Mouse (Mus musculus) thymus, adult 2 months (tissue): ENCODE data around the gene Chrm3. TPM values are rescaled to one million over a fixed set of nuclear protein-coding genes. Genes with fewer than 3 reads are reported as not detected.

Experiments used
- DNase-seq: peaks from one replicate; pipeline ENCODE4 v3.0.0; 2021
- H3K27ac ChIP-seq: fragments of 200-500 bp; 2 replicates; pipeline ENCODE4 v1.5.1; 2012; ENCODE audit warnings: low read length, control low read depth; ENCODE audit not compliant: control insufficient read depth, insufficient read depth
- H3K27me3 ChIP-seq: fragments of 200-500 bp; 2 replicates; pipeline ENCODE4 v1.6.1; 2012; ENCODE audit warnings: mild to moderate bottlenecking, low read length, moderate library complexity, mixed read lengths; ENCODE audit not compliant: control insufficient read depth, insufficient read depth
- H3K36me3 ChIP-seq: fragments of 200-500 bp; 2 replicates; pipeline ENCODE4 v1.6.1; 2012; ENCODE audit warnings: mild to moderate bottlenecking, low read length, moderate library complexity; ENCODE audit not compliant: control insufficient read depth, insufficient read depth
- H3K4me1 ChIP-seq: fragments of 200-500 bp; replicated peaks from 2 replicates; pipeline ENCODE4 v1.6.1; 2012; ENCODE audit warnings: low read length; ENCODE audit not compliant: control insufficient read depth, insufficient read depth
- H3K4me3 ChIP-seq: fragments of 200-500 bp; 2 replicates; pipeline ENCODE4 v1.5.1; 2012; ENCODE audit warnings: mild to moderate bottlenecking, low read length, control low read depth, moderate library complexity; ENCODE audit not compliant: control insufficient read depth, insufficient read depth
- CTCF ChIP-seq: fragments of 200-500 bp; IDR thresholded peaks from 2 replicates; pipeline ENCODE4 v1.5.1; 2012; ENCODE audit warnings: mild to moderate bottlenecking, control low read depth, low read length, moderate library complexity, borderline replicate concordance; ENCODE audit not compliant: control insufficient read depth, poor library complexity, insufficient read depth; ENCODE audit errors: extremely low read depth
- POLR2A ChIP-seq: fragments of 200-500 bp; IDR thresholded peaks from 2 replicates; pipeline ENCODE4 v1.6.1; 2012; ENCODE audit warnings: mild to moderate bottlenecking, low read length, control low read depth, moderate library complexity; ENCODE audit not compliant: control insufficient read depth, poor library complexity, insufficient read depth; ENCODE audit errors: extremely low read depth
- WGBS: fragments of 180-500 bp; shearing (Covaris S2); methylation state at CpG from one replicate; pipeline ENCODE4 v1.1.7; 2018; 5-methylcytosine and 5-hydroxymethylcytosine counted together
- polyA plus RNA-seq: library from polyadenylated mRNA; depleted of rRNA; stranded (reverse); fragments of >200 nt; gene quantifications from 2 replicates; pipeline ENCODE4 v1.2.3, GENCODE M21; 2012

Chrm3 gene
- polyA plus RNA-seq, 1 experiment, result 0.28 TPM

DNA sequence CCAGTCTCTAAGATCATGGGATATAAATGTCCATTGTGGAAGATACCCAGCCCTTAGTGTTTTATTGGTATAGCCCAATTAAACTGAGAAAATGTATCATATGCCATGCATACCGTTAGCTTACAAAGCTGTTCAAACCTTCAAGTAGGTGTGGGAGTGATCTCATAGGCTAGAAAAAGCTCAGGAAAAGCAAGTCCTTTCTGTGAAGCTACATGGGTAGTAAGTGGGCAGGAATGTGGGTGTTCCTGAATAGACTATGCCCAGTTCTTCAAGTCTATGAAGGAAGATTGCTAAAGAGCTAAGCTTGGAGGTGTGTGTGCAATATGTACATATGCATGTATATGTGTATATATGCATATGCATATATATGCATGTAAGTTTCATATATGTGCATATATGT lies 409.3 kb downstream of the Chrm3 start:
- H3K27me3 ChIP-seq, result no peaks in the 10 kb centered on the region
- no peaks in the 10 kb centered on the region for H3K4me1 ChIP-seq
- TF ChIP-seq CTCF (no peak), POLR2A (no peak)
- no peak overlapping the region for H3K27ac ChIP-seq
- no peak overlapping the region for H3K4me3 ChIP-seq
- H3K36me3 ChIP-seq, result no peaks in the 10 kb centered on the region
- 98% methylated on average over 1 of the region's 1 CpGs for WGBS
- no peak for DNase-seq

DNA sequence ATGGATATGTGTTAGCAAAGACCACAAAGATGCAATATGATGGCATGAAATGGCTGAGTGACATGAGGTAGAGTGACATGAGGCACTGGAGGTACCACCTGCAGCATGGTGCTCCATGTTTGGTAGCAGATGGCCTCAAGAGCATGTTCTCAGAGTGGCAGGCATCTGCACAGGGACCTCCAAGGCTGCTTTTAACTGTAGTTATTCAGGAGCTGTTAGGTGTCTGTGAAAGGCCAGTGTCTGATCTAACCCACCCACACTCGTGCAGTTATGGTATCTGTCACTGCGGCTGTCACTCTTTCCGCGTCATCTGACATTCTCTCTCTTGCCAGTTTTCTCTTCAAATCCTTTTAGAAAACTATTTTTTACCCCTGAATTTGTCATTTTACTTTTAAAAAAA lies 411.6 kb downstream of the Chrm3 start:
- Histone ChIP-seq H3K36me3 (no peaks in the 10 kb centered on the region), H3K4me1 (no peaks in the 10 kb centered on the region), H3K4me3 (no peak overlapping the region), H3K27ac (no peak overlapping the region), H3K27me3 (no peaks in the 10 kb centered on the region)
- no peak for TF ChIP-seq CTCF
- TF ChIP-seq POLR2A, result no peak
- no peak for DNase-seq
- 97% methylated on average over 4 of the region's 4 CpGs for WGBS

DNA sequence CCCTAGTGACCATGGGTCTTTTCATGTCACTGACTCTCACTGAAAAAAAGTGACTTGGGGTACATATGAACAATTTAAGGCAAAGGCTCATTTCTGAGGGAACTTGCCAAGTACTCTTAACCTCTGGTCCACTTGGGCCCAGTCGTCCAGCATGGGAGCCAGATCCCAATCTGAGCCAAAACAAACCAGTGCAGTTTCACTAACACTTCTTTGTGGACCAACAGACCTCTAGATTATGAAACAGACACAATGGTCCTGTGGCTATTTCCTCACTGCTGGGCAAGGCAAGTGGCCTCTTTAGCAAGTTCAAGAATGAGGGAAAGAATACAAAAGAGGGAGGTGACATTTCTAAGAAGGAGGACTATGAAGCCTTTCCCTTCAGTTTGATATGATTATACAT lies 420.5 kb downstream of the Chrm3 start:
- Histone ChIP-seq H3K4me1 (no peaks in the 10 kb centered on the region), H3K27ac (no peak overlapping the region), H3K36me3 (no peaks in the 10 kb centered on the region), H3K27me3 (no peaks in the 10 kb centered on the region), H3K4me3 (no peak overlapping the region)
- TF ChIP-seq CTCF (no peak), POLR2A (no peak)
- WGBS, result 87% methylated on average over 1 of the region's 1 CpGs
- no peak for DNase-seq

DNA sequence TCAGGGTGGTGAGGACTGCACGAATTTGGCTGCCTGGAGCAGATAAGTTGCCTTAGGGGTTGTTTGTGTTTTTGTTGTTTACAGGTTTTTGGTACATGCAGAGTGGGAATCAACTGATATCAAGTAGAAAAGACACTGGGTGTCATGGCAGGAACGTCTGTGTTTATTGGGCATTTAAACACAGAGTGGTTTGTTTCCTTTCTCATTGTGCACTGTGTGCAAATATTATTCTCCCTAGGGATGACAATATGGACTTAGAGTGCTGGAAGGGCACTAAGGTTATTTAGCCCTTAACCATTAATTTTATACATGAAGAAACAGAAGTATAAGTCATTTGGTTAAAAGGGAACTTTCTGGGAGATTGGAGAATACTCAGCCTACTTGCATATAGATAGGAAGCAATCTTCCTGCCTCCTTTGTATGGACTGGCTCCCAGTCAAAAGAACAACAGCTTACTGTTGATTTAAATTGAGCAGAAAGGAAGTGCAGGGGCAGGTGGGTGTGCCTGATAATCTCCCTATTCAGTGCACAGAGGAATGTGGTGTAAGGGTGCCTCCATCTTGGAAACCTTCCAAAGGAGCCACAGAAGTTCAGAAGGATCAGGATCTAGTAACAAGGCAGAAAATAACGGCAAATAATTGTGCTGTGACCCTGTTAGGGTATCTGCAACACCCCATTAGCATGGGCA lies 421.7 kb downstream of the Chrm3 start:
- no peak overlapping the region for H3K4me3 ChIP-seq

DNA sequence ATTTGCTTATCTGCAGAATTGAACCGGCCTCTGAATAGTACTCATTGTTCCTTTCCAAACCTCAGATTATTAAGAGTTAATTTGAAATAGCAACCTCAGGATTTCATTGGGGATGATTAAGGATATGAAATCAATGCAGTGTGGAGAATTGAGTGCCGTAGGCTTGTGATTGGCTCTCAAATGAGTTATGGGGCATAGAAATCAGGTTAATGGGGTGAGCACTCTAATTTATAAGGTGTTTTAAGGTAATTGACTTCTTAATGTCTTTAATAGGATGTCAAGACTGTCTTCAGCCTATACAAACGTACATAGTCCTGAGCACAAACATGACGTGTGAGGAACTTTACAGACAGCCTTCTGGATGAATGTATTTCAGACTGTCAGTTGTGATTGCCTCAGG lies 427.9 kb downstream of the Chrm3 start:
- DNase-seq, result no peak
- H3K4me1 ChIP-seq, result no peaks in the 10 kb centered on the region
- H3K36me3 ChIP-seq, result no peaks in the 10 kb centered on the region
- no peak overlapping the region for H3K27ac ChIP-seq
- WGBS, result 94% methylated on average over 4 of the region's 4 CpGs
- no peaks in the 10 kb centered on the region for H3K27me3 ChIP-seq
- TF ChIP-seq CTCF (no peak), POLR2A (no peak)
- H3K4me3 ChIP-seq, result no peak overlapping the region

More for the DNA sequence above, 421.7 kb downstream of the Chrm3 start:
- Histone ChIP-seq H3K4me1 (no peaks in the 10 kb centered on the region), H3K36me3 (no peaks in the 10 kb centered on the region), H3K27ac (no peak overlapping the region), H3K27me3 (no peaks in the 10 kb centered on the region)
- no peak for TF ChIP-seq POLR2A
- no peak for TF ChIP-seq CTCF
- no peak for DNase-seq
- 63% methylated on average over 3 of the region's 3 CpGs for WGBS

DNA sequence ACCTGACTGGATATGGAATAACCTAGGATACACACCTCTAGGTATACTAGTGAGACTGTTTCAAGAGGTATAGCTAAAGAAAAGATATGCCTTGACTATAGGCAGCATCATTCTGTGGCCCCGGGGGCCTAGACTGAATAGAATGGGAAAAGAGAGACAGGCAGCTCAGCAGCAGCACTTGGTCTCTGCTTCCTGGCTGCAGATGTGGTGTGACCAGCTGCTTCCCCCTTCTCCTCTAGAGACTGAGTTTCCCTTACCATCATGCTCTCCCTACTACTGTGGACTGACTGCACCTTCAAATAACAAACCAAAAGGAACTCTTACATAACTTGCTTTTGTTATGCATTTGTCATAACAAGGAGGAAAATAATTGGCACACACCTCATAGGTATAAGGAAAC lies 430.0 kb downstream of the Chrm3 start:
- Histone ChIP-seq H3K27ac (no peak overlapping the region), H3K36me3 (no peaks in the 10 kb centered on the region), H3K4me1 (no peaks in the 10 kb centered on the region), H3K4me3 (no peak overlapping the region), H3K27me3 (no peaks in the 10 kb centered on the region)
- WGBS, result 11% methylated on average over 1 of the region's 1 CpGs
- no peak for TF ChIP-seq CTCF
- TF ChIP-seq POLR2A, result no peak
- no peak for DNase-seq

DNA sequence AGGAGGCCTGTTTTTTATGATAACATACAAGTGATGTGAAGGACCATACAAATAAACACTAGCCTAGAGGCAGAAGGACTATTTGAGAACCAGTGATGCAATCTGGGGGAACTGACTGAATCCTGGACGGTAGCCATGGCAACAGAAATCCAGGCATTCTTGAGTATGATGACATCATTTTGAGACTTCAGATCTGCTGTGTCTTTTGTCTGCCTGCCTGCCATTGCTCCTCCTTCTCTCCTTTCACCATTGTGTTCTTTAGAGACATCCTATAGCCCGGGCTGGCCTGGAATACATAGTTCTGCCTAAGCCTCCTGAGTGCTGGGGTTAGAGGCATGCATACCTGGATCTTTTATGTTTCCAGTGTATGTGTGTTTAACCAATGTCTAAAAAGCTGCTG lies 430.7 kb downstream of the Chrm3 start:
- Histone ChIP-seq H3K4me1 (no peaks in the 10 kb centered on the region), H3K27ac (no peak overlapping the region), H3K36me3 (no peaks in the 10 kb centered on the region), H3K4me3 (no peak overlapping the region), H3K27me3 (no peaks in the 10 kb centered on the region)
- TF ChIP-seq CTCF (no peak), POLR2A (no peak)
- WGBS, result 97% methylated on average over 2 of the region's 2 CpGs
- no peak for DNase-seq
